Mouse (Mus musculus): ENCODE measurements at regions not wholly inside any gene's neighbourhood (a gene's known extent, or its start where the extent isn't known, plus 50 kb on each side); places are given as distances from the start of the nearest gene placed in this dataset.

DNA sequence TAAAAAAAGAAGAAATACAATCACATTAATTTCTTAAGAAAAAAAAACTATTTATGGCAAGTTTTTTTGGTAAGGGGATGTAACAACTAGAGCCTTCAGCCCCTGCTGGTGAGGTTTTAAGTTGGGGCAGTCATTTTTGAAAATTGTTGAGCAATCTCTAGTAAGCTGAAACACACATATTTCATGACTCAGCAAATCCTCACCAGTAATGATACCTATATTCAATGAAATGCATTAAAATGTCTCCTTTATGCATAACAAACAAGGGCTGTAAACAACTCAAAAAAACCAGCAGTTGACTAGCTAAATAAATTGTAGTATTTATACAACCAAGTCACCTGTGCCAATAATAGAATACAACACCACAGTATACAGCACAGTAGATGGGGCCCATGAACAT is 63.1 kb upstream of the Satb2 start:
- TF ChIP-seq UBTF (IDR thresholded peaks at IDR 0.05; ENCODE audit: borderline replicate concordance, insufficient read depth, low read depth, low read length) (no peak), RCOR1 (IDR thresholded peaks at IDR 0.05; ENCODE audit: low read depth, low read length) (no peak), MAFK (IDR thresholded peaks at IDR 0.05; ENCODE audit: borderline replicate concordance, low read depth, low read length) (no peak), GATA1 (IDR thresholded peaks at IDR 0.05; ENCODE audit: low read depth, low read length) (no peak), MYC (IDR thresholded peaks at IDR 0.05; ENCODE audit: low read depth, low read length) (no peak), USF1 (IDR thresholded peaks at IDR 0.05; ENCODE audit: low read depth, low read length) (no peak), MYB (IDR thresholded peaks at IDR 0.05; ENCODE audit: low read depth, low read length) (no peak), E2F4 (IDR thresholded peaks at IDR 0.05; ENCODE audit: borderline replicate concordance, low read depth, low read length) (no peak), ELF1 (IDR thresholded peaks at IDR 0.05; ENCODE audit: low read depth, low read length) (no peak), EP300 (IDR thresholded peaks at IDR 0.05; ENCODE audit: low read depth in 1 of 2, low read length in 2 of 2) (no peak), POLR2AphosphoS2 (IDR thresholded peaks at IDR 0.05; ENCODE audit: low read length) (no peak)
- H3K79me2 ChIP-seq (ENCODE audit: control insufficient read depth, insufficient read depth, low read length, poor library complexity) = no peaks in the 10 kb centered on the region
- H3K4me1 ChIP-seq (ENCODE audit: control insufficient read depth in 1 of 2, insufficient read depth in 2 of 2, low read length in 2 of 2) = no peaks in the 10 kb centered on the region
- no peak for DNase-seq (ENCODE audit: low read depth, low spot score)
- no peak overlapping the region for H3K27ac ChIP-seq (ENCODE audit: control insufficient read depth, low read depth, low read length)
- H3K27me3 ChIP-seq (ENCODE audit: control insufficient read depth in 1 of 2, insufficient read depth in 2 of 2, low read length in 2 of 2) = no peaks in the 10 kb centered on the region
- H3K9ac ChIP-seq (ENCODE audit: control insufficient read depth, low read depth, low read length, poor library complexity, severe bottlenecking) = no peak overlapping the region
- H3K36me3 ChIP-seq (ENCODE audit: control insufficient read depth in 1 of 2, insufficient read depth in 2 of 2, low read length in 2 of 2) = no peaks in the 10 kb centered on the region
- H3K9me3 ChIP-seq (replicated peaks; ENCODE audit: insufficient read depth, low read length) = no peaks in the 10 kb centered on the region
- no peak overlapping the region for H3K4me3 ChIP-seq (ENCODE audit: control insufficient read depth in 1 of 2, insufficient read depth in 1 of 2, low read depth in 2 of 2, low read length in 2 of 2)

DNA sequence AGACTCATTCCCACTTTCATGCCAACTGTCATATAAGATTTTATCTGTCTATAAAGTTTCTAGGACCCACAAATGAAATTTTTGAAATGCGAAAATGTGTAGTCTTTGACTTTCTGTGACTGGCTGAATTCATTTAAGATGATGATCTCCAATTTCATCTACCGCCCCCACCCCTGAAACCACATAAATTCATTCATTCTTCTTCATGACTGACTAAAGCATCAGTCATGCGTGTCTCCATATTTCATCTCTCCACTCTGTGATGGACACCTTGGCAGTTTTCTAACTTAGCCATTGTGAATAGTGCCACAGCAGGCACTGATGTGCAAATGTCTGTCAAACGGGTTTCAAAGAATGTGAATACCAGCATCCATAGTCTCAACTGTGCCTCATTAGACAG is 75.4 kb upstream of the Satb2 start:
- Histone ChIP-seq H3K27ac (ENCODE audit: control insufficient read depth, low read depth, low read length) (no peak overlapping the region), H3K79me2 (ENCODE audit: control insufficient read depth, insufficient read depth, low read length, poor library complexity) (no peaks in the 10 kb centered on the region), H3K36me3 (ENCODE audit: control insufficient read depth in 1 of 2, insufficient read depth in 2 of 2, low read length in 2 of 2) (no peaks in the 10 kb centered on the region), H3K4me3 (ENCODE audit: control insufficient read depth in 1 of 2, insufficient read depth in 1 of 2, low read depth in 2 of 2, low read length in 2 of 2) (no peak overlapping the region), H3K4me1 (ENCODE audit: control insufficient read depth in 1 of 2, insufficient read depth in 2 of 2, low read length in 2 of 2) (no peaks in the 10 kb centered on the region), H3K9me3 (replicated peaks; ENCODE audit: insufficient read depth, low read length) (0 out of 2 replicates have a peak, but pooled peaks cover 2% of the 10 kb centered on the region), H3K27me3 (ENCODE audit: control insufficient read depth in 1 of 2, insufficient read depth in 2 of 2, low read length in 2 of 2) (no peaks in the 10 kb centered on the region), H3K9ac (ENCODE audit: control insufficient read depth, low read depth, low read length, poor library complexity, severe bottlenecking) (no peak overlapping the region)
- TF ChIP-seq SMC3 (IDR thresholded peaks at IDR 0.05; ENCODE audit: low read depth, low read length) (no peak), RCOR1 (IDR thresholded peaks at IDR 0.05; ENCODE audit: low read depth, low read length) (no peak), GABPA (IDR thresholded peaks at IDR 0.05; ENCODE audit: low read depth, low read length) (no peak), POLR2AphosphoS2 (IDR thresholded peaks at IDR 0.05; ENCODE audit: low read length) (no peak)
- DNase-seq (ENCODE audit: low read depth, low spot score) = no peak

DNA sequence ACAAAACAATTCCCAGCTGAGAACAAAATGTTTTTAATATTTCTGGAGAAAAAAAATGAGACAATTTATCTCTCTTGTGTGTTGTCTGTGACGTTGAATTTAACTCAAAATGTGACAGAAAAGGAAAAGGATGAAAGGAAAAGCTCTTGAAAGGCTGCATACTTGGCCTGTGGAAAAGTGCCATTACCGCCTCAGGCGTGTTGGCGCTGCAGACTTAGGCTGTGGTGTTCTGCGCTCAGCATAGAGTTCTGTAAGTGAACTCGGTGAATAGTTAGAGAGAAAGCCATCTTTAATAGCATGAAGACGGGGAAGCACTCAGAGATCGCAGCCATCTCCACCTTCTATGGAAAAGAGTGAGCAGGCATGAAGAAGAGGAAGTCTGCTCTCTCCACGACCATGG is 77.5 kb upstream of the Satb2 start:
- no peak for DNase-seq (ENCODE audit: low read depth, low spot score)
- H3K27ac ChIP-seq (ENCODE audit: control insufficient read depth, low read depth, low read length) = no peak overlapping the region
- no peaks in the 10 kb centered on the region for H3K36me3 ChIP-seq (ENCODE audit: control insufficient read depth in 1 of 2, insufficient read depth in 2 of 2, low read length in 2 of 2)
- TF ChIP-seq MAZ (IDR thresholded peaks at IDR 0.05; ENCODE audit: low read depth, low read length) (no peak), JUND (IDR thresholded peaks at IDR 0.05; ENCODE audit: low read depth, low read length) (no peak), MYC (IDR thresholded peaks at IDR 0.05; ENCODE audit: low read depth, low read length) (no peak), USF1 (IDR thresholded peaks at IDR 0.05; ENCODE audit: low read depth, low read length) (no peak), GABPA (IDR thresholded peaks at IDR 0.05; ENCODE audit: low read depth, low read length) (no peak), ZMIZ1 (IDR thresholded peaks at IDR 0.05; ENCODE audit: low read depth, low read length) (no peak), POLR2AphosphoS2 (IDR thresholded peaks at IDR 0.05; ENCODE audit: low read length) (no peak), SIN3A (IDR thresholded peaks at IDR 0.05; ENCODE audit: low read length) (no peak), CHD1 (IDR thresholded peaks at IDR 0.05; ENCODE audit: low read depth, low read length) (no peak), MXI1 (IDR thresholded peaks at IDR 0.05; ENCODE audit: low read depth, low read length) (no peak), NELFE (IDR thresholded peaks at IDR 0.05; ENCODE audit: low read depth, low read length) (no peak), RAD21 (IDR thresholded peaks at IDR 0.05; ENCODE audit: low read depth, low read length) (no peak), ZNF384 (IDR thresholded peaks at IDR 0.05; ENCODE audit: low read depth, low read length) (no peak), ZC3H11A (IDR thresholded peaks at IDR 0.05; ENCODE audit: low read depth, low read length) (no peak), BHLHE40 (IDR thresholded peaks at IDR 0.05; ENCODE audit: borderline replicate concordance, low read depth, low read length) (no peak)
- H3K27me3 ChIP-seq (ENCODE audit: control insufficient read depth in 1 of 2, insufficient read depth in 2 of 2, low read length in 2 of 2) = no peaks in the 10 kb centered on the region
- no peak overlapping the region for H3K4me3 ChIP-seq (ENCODE audit: control insufficient read depth in 1 of 2, insufficient read depth in 1 of 2, low read depth in 2 of 2, low read length in 2 of 2)
- 0 out of 2 replicates have a peak, but pooled peaks cover 2% of the 10 kb centered on the region for H3K9me3 ChIP-seq (replicated peaks; ENCODE audit: insufficient read depth, low read length)
- no peaks in the 10 kb centered on the region for H3K4me1 ChIP-seq (ENCODE audit: control insufficient read depth in 1 of 2, insufficient read depth in 2 of 2, low read length in 2 of 2)
- H3K9ac ChIP-seq (ENCODE audit: control insufficient read depth, low read depth, low read length, poor library complexity, severe bottlenecking) = no peak overlapping the region
- H3K79me2 ChIP-seq (ENCODE audit: control insufficient read depth, insufficient read depth, low read length, poor library complexity) = no peaks in the 10 kb centered on the region
